Mouse (Mus musculus) megakaryocyte, embryonic 14.5 days (primary cell): ENCODE measurements around the gene Rex1bd.

ENCODE experiments used
- FLI1 ChIP-seq: IDR thresholded peaks from 2 replicates; pipeline ENCODE4 v1.6.1; 2012; ENCODE audit warnings: low read length, inconsistent platforms, mixed read lengths
- GATA1 ChIP-seq: IDR thresholded peaks from 3 replicates; pipeline ENCODE4 v1.6.1; 2012; ENCODE audit warnings: mixed read lengths, low read length, inconsistent platforms, borderline replicate concordance

DNA sequence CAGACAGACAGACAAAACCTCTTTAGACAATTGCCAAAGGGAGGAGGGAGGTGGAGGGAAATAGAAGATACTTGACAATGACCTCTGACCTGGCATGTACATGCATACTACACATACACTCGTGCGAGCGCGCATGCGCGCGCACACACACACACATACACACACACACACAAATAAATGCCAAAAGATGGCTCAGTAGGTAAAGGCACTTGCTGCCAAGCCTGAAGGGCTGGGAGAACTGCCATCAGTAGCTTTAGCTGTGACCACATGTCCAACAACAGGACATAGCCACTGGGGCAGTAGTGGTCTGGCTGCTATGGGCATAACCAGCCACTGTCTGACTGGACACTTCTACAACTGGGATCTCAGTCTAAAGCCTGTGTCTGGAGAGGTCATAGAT, 34.7 kb downstream of the Rex1bd start:
- TF ChIP-seq GATA1 = no peak
- TF ChIP-seq FLI1 = no peak
